Mouse (Mus musculus) MEL (cell line): ENCODE measurements around the gene Cdc27. TPM values are rescaled to one million over a fixed set of nuclear protein-coding genes. Genes with fewer than 3 reads are reported as not detected.
A peak's percentile ranks its signal among the peaks of the same experiment; 100 is the strongest.
"Not testable (repeated sequence)": the region's sequence is repeated elsewhere in the genome, so short reads cannot be mapped to it uniquely, and the experiment has no call there.

Experiments used
- DNase-seq: peaks from one replicate; pipeline ENCODE4 v3.0.0; 2011; ENCODE audit warnings: low read depth, low spot score
- H3K27ac ChIP-seq: 2 replicates; pipeline ENCODE4 v1.5.1; 2012; ENCODE audit warnings: low read depth, mild to moderate bottlenecking, control low read depth, low read length, moderate library complexity; ENCODE audit not compliant: control insufficient read depth
- H3K27me3 ChIP-seq, 2 experiments: fragments of 150-350 bp in 1 of 2; sonication (generic) in 1 of 2; 2 replicates each; pipeline ENCODE4 v1.6.1; 2012; ENCODE audit warnings: low read length in 2 of 2, mild to moderate bottlenecking in 2 of 2, improper control_type of control experiment in 1 of 2, moderate library complexity in 1 of 2; ENCODE audit not compliant: insufficient read depth in 2 of 2, control insufficient read depth in 1 of 2
- H3K36me3 ChIP-seq, 2 experiments: 2 replicates each; pipeline ENCODE4 v1.6.1; 2012 to 2014; ENCODE audit warnings: low read length in 2 of 2, improper control_type of control experiment in 1 of 2, inconsistent platforms in 1 of 2, mild to moderate bottlenecking in 1 of 2; ENCODE audit not compliant: insufficient read depth in 2 of 2, control insufficient read depth in 1 of 2
- H3K4me1 ChIP-seq, 2 experiments: fragments of 150-350 bp in 1 of 2; sonication (generic) in 1 of 2; 2 replicates each; pipeline ENCODE4 v1.6.1; 2012; ENCODE audit warnings: low read length in 2 of 2, improper control_type of control experiment in 1 of 2, mild to moderate bottlenecking in 1 of 2; ENCODE audit not compliant: insufficient read depth in 2 of 2, control insufficient read depth in 1 of 2
- H3K4me3 ChIP-seq, 2 experiments: fragments of 150-350 bp in 1 of 2; sonication (generic) in 1 of 2; 2 replicates each; pipeline ENCODE4 v1.5.1; 2012; ENCODE audit warnings: low read depth in 2 of 2, low read length in 2 of 2, mild to moderate bottlenecking in 2 of 2, moderate library complexity in 2 of 2, control low read depth in 1 of 2, improper control_type of control experiment in 1 of 2; ENCODE audit not compliant: control insufficient read depth in 1 of 2, insufficient read depth in 1 of 2
- H3K79me2 ChIP-seq: 2 replicates; pipeline ENCODE4 v1.6.1; 2012; ENCODE audit warnings: mild to moderate bottlenecking, low read length, moderate library complexity; ENCODE audit not compliant: control insufficient read depth, poor library complexity, insufficient read depth
- H3K9ac ChIP-seq: 2 replicates; pipeline ENCODE4 v1.6.1; 2012; ENCODE audit warnings: low read depth, mild to moderate bottlenecking, control low read depth, low read length, moderate library complexity; ENCODE audit not compliant: control insufficient read depth, poor library complexity, severe bottlenecking
- H3K9me3 ChIP-seq: fragments of 150-350 bp; sonication (generic); replicated peaks from 2 replicates; pipeline ENCODE4 v1.6.1; 2012; ENCODE audit warnings: mild to moderate bottlenecking, low read length, improper control_type of control experiment, moderate library complexity; ENCODE audit not compliant: insufficient read depth
- CTCF ChIP-seq, 3 experiments: IDR thresholded peaks in 2 of 3; conservative IDR thresholded peaks in 1 of 3; 2 replicates each; pipeline ENCODE4 v1.5.1; 2011 to 2012; ENCODE audit warnings: low read length in 3 of 3, low read depth in 2 of 3, mild to moderate bottlenecking in 2 of 3, improper control_type of control experiment in 1 of 3, inconsistent platforms in 1 of 3, mixed read lengths in 1 of 3, moderate library complexity in 1 of 3; ENCODE audit not compliant: control insufficient read depth in 1 of 3, insufficient read depth in 1 of 3, poor library complexity in 1 of 3, severe bottlenecking in 1 of 3
- ETS1 ChIP-seq: IDR thresholded peaks from 2 replicates; pipeline ENCODE4 v1.6.1; 2012; ENCODE audit warnings: low read depth, mild to moderate bottlenecking, inconsistent platforms, low read length, improper control_type of control experiment, moderate library complexity
- GABPA ChIP-seq: IDR thresholded peaks from 2 replicates; pipeline ENCODE4 v1.6.1; 2012; ENCODE audit warnings: low read depth, mild to moderate bottlenecking, inconsistent platforms, low read length, improper control_type of control experiment, moderate library complexity
- MAX ChIP-seq: IDR thresholded peaks from 2 replicates; pipeline ENCODE4 v1.6.1; 2011; ENCODE audit warnings: low read length, improper control_type of control experiment
- MXI1 ChIP-seq: IDR thresholded peaks from 2 replicates; pipeline ENCODE4 v1.6.1; 2011; ENCODE audit warnings: mild to moderate bottlenecking, low read depth, low read length, improper control_type of control experiment
- MYC ChIP-seq: IDR thresholded peaks from 2 replicates; pipeline ENCODE4 v1.6.1; 2011; ENCODE audit warnings: low read depth, mild to moderate bottlenecking, low read length, improper control_type of control experiment, moderate library complexity
- NELFE ChIP-seq: IDR thresholded peaks from 2 replicates; pipeline ENCODE4 v1.6.1; 2011; ENCODE audit warnings: low read depth, low read length, improper control_type of control experiment
- SIN3A ChIP-seq: IDR thresholded peaks from 2 replicates; pipeline ENCODE4 v1.6.1; 2012; ENCODE audit warnings: low read length, improper control_type of control experiment, inconsistent platforms
- TAL1 ChIP-seq: IDR thresholded peaks from 2 replicates; pipeline ENCODE4 v1.6.1; 2012; ENCODE audit warnings: mild to moderate bottlenecking, inconsistent platforms, low read length, moderate library complexity, mixed read lengths
- USF2 ChIP-seq, 2 experiments: IDR thresholded peaks; 2 replicates each; pipeline ENCODE4 v1.6.1; 2011 to 2012; ENCODE audit warnings: improper control_type of control experiment in 2 of 2, low read length in 2 of 2, borderline replicate concordance in 1 of 2, inconsistent platforms in 1 of 2, low read depth in 1 of 2, mild to moderate bottlenecking in 1 of 2; ENCODE audit not compliant: insufficient read depth in 1 of 2
- ZC3H11A ChIP-seq: IDR thresholded peaks from 2 replicates; pipeline ENCODE4 v1.6.1; 2012; ENCODE audit warnings: low read depth, mild to moderate bottlenecking, inconsistent platforms, low read length, improper control_type of control experiment
- ZKSCAN1 ChIP-seq: IDR thresholded peaks from 2 replicates; pipeline ENCODE4 v1.6.1; 2012; ENCODE audit warnings: low read depth, mild to moderate bottlenecking, inconsistent platforms, low read length, improper control_type of control experiment, moderate library complexity
- polyA plus RNA-seq, 2 experiments: library from polyadenylated mRNA; stranded (reverse) in 1 of 2; unstranded in 1 of 2; fragments of >175 nt in 1 of 2; fragments of >200 nt in 1 of 2; gene quantifications; 2 replicates each; pipeline versions ENCODE4 v1.2.1 to v1.2.4; 2012; ENCODE audit warnings: low replicate concordance in 2 of 2, low read depth in 1 of 2; ENCODE audit not compliant: insufficient read length in 2 of 2, insufficient read depth in 1 of 2, missing spikeins in 1 of 2
- total RNA-seq: library from RNA; depleted of rRNA; stranded (reverse); fragments of 300-350 nt; gene quantifications from 2 replicates; pipeline ENCODE4 v1.2.3, GENCODE M21; 2012

The Cdc27 gene
- total and polyA plus RNA-seq, 3 experiments, result 24.4 to 180 (median 30.4) TPM

GRCm38 (mm10) chr11:104572566-104572965, 22.1 kb upstream of the Cdc27 start:
- TF ChIP-seq TAL1, result no peak
- TF ChIP-seq USF2 (IDR thresholded peaks at IDR 0.05; ENCODE audit: borderline replicate concordance in 1 of 2, insufficient read depth in 1 of 2, low read depth in 1 of 2, low read length in 2 of 2), result no peak
- TF ChIP-seq MXI1, result no peak

GRCm38 (mm10) chr11:104572091-104572490, 21.7 kb upstream of the Cdc27 start:
- TF ChIP-seq ZKSCAN1 (no peak), NELFE (no peak), USF2 (IDR thresholded peaks at IDR 0.05; ENCODE audit: borderline replicate concordance in 1 of 2, insufficient read depth in 1 of 2, low read depth in 1 of 2, low read length in 2 of 2) (no peak), CTCF (IDR thresholded peaks at IDR 0.05 in 2 of 3, conservative IDR thresholded peaks at IDR 0.05 in 1 of 3; ENCODE audit: control insufficient read depth in 1 of 3, insufficient read depth in 1 of 3, low read depth in 2 of 3, low read length in 3 of 3, poor library complexity in 1 of 3, severe bottlenecking in 1 of 3) (no peak), ZC3H11A (no peak)
- H3K36me3 ChIP-seq, result 0 out of 4 replicates have a peak, but pooled peaks cover 0 to 2% of the 10 kb centered on the region in 2 experiments
- no peak overlapping the region for H3K9ac ChIP-seq
- H3K27me3 ChIP-seq, result 0 out of 4 replicates have a peak, but pooled peaks cover 2 to 4% of the 10 kb centered on the region in 2 experiments
- H3K4me1 ChIP-seq, result peaks cover 0 to 2% of the 10 kb centered on the region in 2 experiments; a peak in 1 of 4 replicates
- no peak overlapping the region for H3K27ac ChIP-seq
- no peaks in the 10 kb centered on the region for H3K9me3 ChIP-seq
- no peaks in the 10 kb centered on the region for H3K79me2 ChIP-seq
- no peak for DNase-seq
- H3K4me3 ChIP-seq, result no peak overlapping the region

More at GRCm38 (mm10) chr11:104572566-104572965, 22.1 kb upstream of the Cdc27 start:
- peaks cover under 1 to 4% of the 10 kb centered on the region in 2 experiments; a peak in 1 of 4 replicates for H3K27me3 ChIP-seq
- H3K9ac ChIP-seq, result no peak overlapping the region
- H3K4me1 ChIP-seq, result peaks cover 0 to 2% of the 10 kb centered on the region in 2 experiments; a peak in 1 of 4 replicates
- DNase-seq, result no peak
- no peak overlapping the region for H3K4me3 ChIP-seq
- H3K27ac ChIP-seq, result no peak overlapping the region
- 0 out of 4 replicates have a peak, but pooled peaks cover 0 to 2% of the 10 kb centered on the region in 2 experiments for H3K36me3 ChIP-seq
- no peaks in the 10 kb centered on the region for H3K79me2 ChIP-seq
- no peaks in the 10 kb centered on the region for H3K9me3 ChIP-seq

- DNase-seq, result peak; percentile 78
- H3K9ac ChIP-seq, result peak overlapping the region; percentile 45
- not testable (repeated sequence) for H3K79me2 ChIP-seq, H3K27me3 ChIP-seq, H3K9me3 ChIP-seq, H3K27ac ChIP-seq, H3K36me3 ChIP-seq, H3K4me1 ChIP-seq
- H3K4me3 ChIP-seq, result peak overlapping the region; percentile 37 to 74
- TF ChIP-seq SIN3A, result peak; percentile 39; the same call in 1 of the 2 replicates
- TF ChIP-seq MYC, result 0 out of 2 replicates have a peak, but pooled peaks have one; percentile 26
- peak; percentile 77; the same call in 1 of the 2 replicates for TF ChIP-seq GABPA
- TF ChIP-seq ETS1, result 0 out of 2 replicates have a peak, but pooled peaks have one; percentile 17
- TF ChIP-seq MAX, result peak; percentile 78
- peak; percentile 56; the same call in 1 of the 2 replicates for TF ChIP-seq MXI1
Observed at GRCm38 (mm10) chr11:104571373-104571772, 21.0 kb upstream of the Cdc27 start.
